Mouse (Mus musculus) CH12.LX (cell line): ENCODE results near the gene Insrr. TPM values are rescaled to one million over a fixed set of nuclear protein-coding genes. Genes with fewer than 3 reads are reported as not detected.
A peak's percentile ranks its signal among the peaks of the same experiment; 100 is the strongest.
"Not testable (repeated sequence)": the region's sequence is repeated elsewhere in the genome, so short reads cannot be mapped to it uniquely, and the experiment has no call there.

Experiments used
- DNase-seq: peaks from one replicate; pipeline ENCODE4 v3.0.0-alpha.2; 2013; ENCODE audit errors: extremely low read depth
- H3K27ac ChIP-seq: 2 replicates; pipeline ENCODE4 v1.5.1; 2012; ENCODE audit warnings: low read depth, mild to moderate bottlenecking, control low read depth, moderate library complexity; ENCODE audit not compliant: insufficient read depth
- H3K27me3 ChIP-seq: replicated peaks from 2 replicates; pipeline ENCODE3; 2012; ENCODE audit warnings: inconsistent platforms
- H3K36me3 ChIP-seq, 2 experiments: replicated peaks in 1 of 2; 2 replicates each; pipeline versions ENCODE3 to v1.6.1; 2012; ENCODE audit warnings: inconsistent platforms in 1 of 2, low read length in 1 of 2, mild to moderate bottlenecking in 1 of 2, mixed read lengths in 1 of 2, moderate library complexity in 1 of 2; ENCODE audit not compliant: control insufficient read depth in 1 of 2, insufficient read depth in 1 of 2
- H3K4me1 ChIP-seq, 2 experiments: 2 replicates each; pipeline ENCODE4 v1.6.1; 2012; ENCODE audit warnings: inconsistent platforms in 1 of 2, moderate library complexity in 1 of 2; ENCODE audit not compliant: insufficient read depth in 2 of 2, control insufficient read depth in 1 of 2
- H3K4me2 ChIP-seq: 2 replicates; pipeline ENCODE4 v1.6.1; 2012; ENCODE audit warnings: low read depth, mild to moderate bottlenecking, control low read depth; ENCODE audit not compliant: poor library complexity, insufficient read depth, severe bottlenecking
- H3K4me3 ChIP-seq, 3 experiments: fragments of 150-350 bp in 1 of 3; sonication (generic) in 1 of 3; replicated peaks in 1 of 3; 2 replicates each; pipeline versions ENCODE3 to v1.5.1; 2011 to 2012; ENCODE audit warnings: low read depth in 2 of 3, low read length in 2 of 3, mild to moderate bottlenecking in 2 of 3, moderate library complexity in 2 of 3, control low read depth in 1 of 3, improper control_type of control experiment in 1 of 3, inconsistent platforms in 1 of 3, mixed read lengths in 1 of 3; ENCODE audit not compliant: poor library complexity in 1 of 3
- H3K79me2 ChIP-seq: replicated peaks from 2 replicates; pipeline ENCODE4 v1.6.1; 2012; ENCODE audit warnings: mild to moderate bottlenecking, moderate library complexity; ENCODE audit not compliant: control insufficient read depth, poor library complexity, insufficient read depth, severe bottlenecking; ENCODE audit errors: extremely low read depth
- H3K9ac ChIP-seq: 2 replicates; pipeline ENCODE4 v1.6.1; 2012; ENCODE audit warnings: low read depth, mild to moderate bottlenecking, control low read depth, moderate library complexity; ENCODE audit not compliant: insufficient read depth
- H3K9me3 ChIP-seq: replicated peaks from 2 replicates; pipeline ENCODE3; 2012; ENCODE audit warnings: low read length, inconsistent platforms, mixed read lengths
- CHD1 ChIP-seq: IDR thresholded peaks from 2 replicates; pipeline ENCODE4 v1.6.1; 2012; ENCODE audit warnings: low read depth, low read length, improper control_type of control experiment, inconsistent platforms
- CTCF ChIP-seq, 2 experiments: IDR thresholded peaks in 1 of 2; conservative IDR thresholded peaks in 1 of 2; 2 replicates each; pipeline ENCODE4 v1.5.1; 2011 to 2012; ENCODE audit warnings: low read depth in 2 of 2, low read length in 2 of 2, improper control_type of control experiment in 1 of 2, inconsistent platforms in 1 of 2, mild to moderate bottlenecking in 1 of 2, moderate library complexity in 1 of 2
- ELF1 ChIP-seq: IDR thresholded peaks from 2 replicates; pipeline ENCODE4 v1.6.1; 2014; ENCODE audit warnings: low read depth, mild to moderate bottlenecking, inconsistent platforms, low read length, improper control_type of control experiment
- EP300 ChIP-seq: IDR thresholded peaks from 2 replicates; pipeline ENCODE4 v1.6.1; 2011; ENCODE audit warnings: low read length, improper control_type of control experiment
- GABPA ChIP-seq: IDR thresholded peaks from 2 replicates; pipeline ENCODE4 v1.6.1; 2012; ENCODE audit warnings: low read depth, low read length, improper control_type of control experiment, inconsistent platforms; ENCODE audit not compliant: insufficient replicate concordance
- HCFC1 ChIP-seq: IDR thresholded peaks from 2 replicates; pipeline ENCODE4 v1.6.1; 2012; ENCODE audit warnings: low read depth, mild to moderate bottlenecking, inconsistent platforms, low read length, improper control_type of control experiment
- IRF4 ChIP-seq: IDR thresholded peaks from 2 replicates; pipeline ENCODE4 v1.6.1; 2014; ENCODE audit warnings: low read depth, mild to moderate bottlenecking, inconsistent platforms, low read length, improper control_type of control experiment
- JUND ChIP-seq: conservative IDR thresholded peaks from 2 replicates; pipeline ENCODE4 v1.6.1; 2011; ENCODE audit warnings: low read depth, low read length, improper control_type of control experiment
- KAT2A ChIP-seq: IDR thresholded peaks from 2 replicates; pipeline ENCODE4 v1.6.1; 2012; ENCODE audit warnings: low read length, improper control_type of control experiment, inconsistent platforms; ENCODE audit not compliant: insufficient replicate concordance
- MAX ChIP-seq: IDR thresholded peaks from 2 replicates; pipeline ENCODE4 v1.6.1; 2011; ENCODE audit warnings: low read length, improper control_type of control experiment
- MAZ ChIP-seq: IDR thresholded peaks from 2 replicates; pipeline ENCODE4 v1.6.1; 2012; ENCODE audit warnings: low read depth, mild to moderate bottlenecking, inconsistent platforms, low read length, improper control_type of control experiment, moderate library complexity
- MEF2A ChIP-seq: IDR thresholded peaks from 2 replicates; pipeline ENCODE4 v1.6.1; 2014; ENCODE audit warnings: low read depth, mild to moderate bottlenecking, inconsistent platforms, low read length, improper control_type of control experiment, borderline replicate concordance
- MXI1 ChIP-seq: IDR thresholded peaks from 2 replicates; pipeline ENCODE4 v1.6.1; 2011; ENCODE audit warnings: mild to moderate bottlenecking, low read depth, low read length, improper control_type of control experiment
- MYC ChIP-seq: IDR thresholded peaks from 2 replicates; pipeline ENCODE4 v1.6.1; 2011; ENCODE audit warnings: low read depth, mild to moderate bottlenecking, improper control_type of control experiment, low read length
- NELFE ChIP-seq: IDR thresholded peaks from 2 replicates; pipeline ENCODE4 v1.6.1; 2011; ENCODE audit warnings: low read depth, low read length, improper control_type of control experiment
- RAD21 ChIP-seq: IDR thresholded peaks from 2 replicates; pipeline ENCODE4 v1.6.1; 2011; ENCODE audit warnings: low read depth, mild to moderate bottlenecking, low read length, improper control_type of control experiment, moderate library complexity
- RCOR1 ChIP-seq: conservative IDR thresholded peaks from 2 replicates; pipeline ENCODE4 v1.6.1; 2012; ENCODE audit warnings: low read depth, mild to moderate bottlenecking, inconsistent platforms, low read length, improper control_type of control experiment
- SIN3A ChIP-seq: IDR thresholded peaks from 2 replicates; pipeline ENCODE4 v1.6.1; 2012; ENCODE audit warnings: low read length, improper control_type of control experiment, inconsistent platforms
- SMC3 ChIP-seq: IDR thresholded peaks from 2 replicates; pipeline ENCODE4 v1.6.1; 2011; ENCODE audit warnings: low read depth, low read length, improper control_type of control experiment
- UBTF ChIP-seq: IDR thresholded peaks from 2 replicates; pipeline ENCODE4 v1.6.1; 2012; ENCODE audit warnings: low read depth, mild to moderate bottlenecking, inconsistent platforms, low read length, improper control_type of control experiment, moderate library complexity
- ZC3H11A ChIP-seq: IDR thresholded peaks from 2 replicates; pipeline ENCODE4 v1.6.1; 2012; ENCODE audit warnings: low read depth, mild to moderate bottlenecking, inconsistent platforms, low read length, improper control_type of control experiment
- ZKSCAN1 ChIP-seq: IDR thresholded peaks from 2 replicates; pipeline ENCODE4 v1.6.1; 2012; ENCODE audit warnings: low read depth, inconsistent platforms, low read length, improper control_type of control experiment, borderline replicate concordance
- ZMIZ1 ChIP-seq: IDR thresholded peaks from 2 replicates; pipeline ENCODE4 v1.6.1; 2012; ENCODE audit warnings: low read depth, mild to moderate bottlenecking, inconsistent platforms, low read length, improper control_type of control experiment
- dilution Hi-C: fragments of 300-500 bp; cut with MboI; formaldehyde crosslinking; loops from 2 replicates; pipeline ENCODE4 v1.14.3; 2020; ENCODE audit warnings: low sequenced_read_pairs; ENCODE audit not compliant: extremely low pct_unique_long_range_greater_than_20kb, extremely low pct_ligation_motif_present
- in situ Hi-C: fragments of 300-500 bp; cut with MboI; formaldehyde crosslinking; loops from 3 replicates; pipeline ENCODE4 v1.14.3; 2019; ENCODE audit warnings: low sequenced_read_pairs, low pct_ligation_motif_present, low pct_unique_long_range_greater_than_20kb, mixed read lengths
- polyA plus RNA-seq: library from polyadenylated mRNA; unstranded; fragments of >175 nt; gene quantifications from 2 replicates; pipeline ENCODE4 v1.2.1, GENCODE M21; 2012; ENCODE audit warnings: low read depth; ENCODE audit not compliant: insufficient read length
- total RNA-seq, 2 experiments: library from RNA; depleted of rRNA; stranded (reverse); fragments of 300-350 nt in 1 of 2; fragments of >200 nt in 1 of 2; gene quantifications; 2 replicates each; pipeline ENCODE4 v1.2.3; 2012 to 2014

The Insrr gene
- total and polyA plus RNA-seq, 3 experiments, result 0.06 to 0.08 TPM; not detected in 1

DNA sequence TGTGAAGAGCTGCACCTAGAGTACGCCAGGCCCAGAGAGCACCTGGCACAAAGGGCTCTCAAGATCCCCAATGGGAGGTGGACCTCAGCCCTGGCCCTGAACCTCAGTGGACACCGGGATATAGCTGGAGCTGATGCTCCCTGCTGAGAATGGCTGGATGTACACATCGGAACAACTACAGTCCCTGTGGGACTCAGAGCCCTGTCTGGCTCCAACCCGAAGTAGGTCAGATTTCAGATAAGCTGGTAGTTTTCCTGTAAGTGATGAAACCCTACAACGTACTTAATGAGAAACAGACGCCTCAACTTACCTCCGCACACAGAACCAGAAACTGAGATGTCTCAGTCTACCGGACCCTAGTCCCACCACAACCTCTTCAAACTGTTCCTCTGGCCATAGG is 60.9 kb downstream of the Insrr start:
- H3K36me3 ChIP-seq, result peaks cover 68 to 97% of the 10 kb centered on the region in 2 experiments

GRCm38 (mm10) chr3:87859813-87860212 is 63.1 kb downstream of the Insrr start:
- Histone ChIP-seq H3K27me3 (no peaks in the 10 kb centered on the region), H3K4me3 (no peak overlapping the region), H3K4me1 (peaks cover 0 to 18% of the 10 kb centered on the region in 2 experiments; a peak in 2 of 4 replicates), H3K9ac (no peak overlapping the region), H3K9me3 (no peaks in the 10 kb centered on the region), H3K36me3 (peaks cover 58 to 91% of the 10 kb centered on the region in 2 experiments), H3K27ac (no peak overlapping the region)
- DNase-seq, result peak; percentile 78
- TF ChIP-seq ZC3H11A (no peak), HCFC1 (peak; percentile 36; the same call in 1 of the 2 replicates), SIN3A (peak; percentile 55; the same call in 1 of the 2 replicates), IRF4 (0 out of 2 replicates have a peak, but pooled peaks have one; percentile 41), KAT2A (no peak), RCOR1 (no peak), MAZ (peak; percentile 58; the same call in 1 of the 2 replicates), ELF1 (peak; percentile 83), UBTF (no peak), MAX (0 out of 2 replicates have a peak, but pooled peaks have one; percentile 29), ZKSCAN1 (no peak), RAD21 (peak; percentile 84), EP300 (no peak), ZMIZ1 (no peak), NELFE (peak; percentile 49; the same call in 1 of the 2 replicates), JUND (no peak), SMC3 (peak; percentile 85), MYC (peak; percentile 74), CTCF (conservative IDR thresholded peaks at IDR 0.05 in 1 of 2, IDR thresholded peaks at IDR 0.05 in 1 of 2; ENCODE audit: low read depth in 2 of 2, low read length in 2 of 2) (peak; percentile 90 to 91), MEF2A (no peak)
- TF ChIP-seq, all 38 proteins: peak for 11
- in situ Hi-C loops (loop anchor here (5.0 kb wide), 1 partner anchor 43 kb away; no protein-coding TSS in a partner anchor), dilution Hi-C loops (no loop called here)
- H3K4me2 ChIP-seq, result no peak overlapping the region
- H3K79me2 ChIP-seq, result no peaks in the 10 kb centered on the region; the same call in 1 of the 2 replicates

More for the DNA sequence above, 60.9 kb downstream of the Insrr start:
- Histone ChIP-seq H3K9me3 (no peaks in the 10 kb centered on the region), H3K4me1 (peaks cover 0 to 4% of the 10 kb centered on the region in 2 experiments; a peak in 1 of 4 replicates), H3K4me2 (no peak overlapping the region), H3K27me3 (no peaks in the 10 kb centered on the region), H3K79me2 (no peaks in the 10 kb centered on the region), H3K27ac (no peak overlapping the region), H3K4me3 (no peak overlapping the region), H3K9ac (no peak overlapping the region)
- no peak for DNase-seq
- TF ChIP-seq GABPA, result no peak
- TF ChIP-seq ZKSCAN1, result no peak
- no peak for TF ChIP-seq MAZ
- no peak for TF ChIP-seq MYC
- no peak for TF ChIP-seq HCFC1
- TF ChIP-seq CHD1, result no peak
- no peak for TF ChIP-seq MXI1
- TF ChIP-seq IRF4, result no peak
- dilution Hi-C loops (no loop called here), in situ Hi-C loops (loop anchor here (5.0 kb wide), 1 partner anchor 40 kb away; no protein-coding TSS in a partner anchor)

DNA sequence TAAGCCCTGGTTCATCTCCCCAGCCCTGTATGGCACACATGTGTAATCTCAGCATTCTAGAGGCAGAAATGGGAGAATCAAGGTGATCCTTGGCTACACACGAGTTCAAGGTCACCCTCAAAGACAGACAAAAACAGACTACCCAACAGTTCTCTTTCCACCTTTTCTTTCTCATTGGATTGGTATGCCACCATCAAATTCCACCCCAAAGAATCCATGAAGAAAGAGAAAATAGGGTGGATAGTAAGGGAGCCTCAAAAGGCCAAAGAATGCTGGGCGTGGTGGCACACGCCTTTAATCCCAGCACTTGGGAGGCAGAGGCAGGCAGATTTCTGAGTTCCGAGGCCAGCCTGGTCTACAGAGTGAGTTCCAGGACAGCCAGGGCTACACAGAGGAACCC is 67.4 kb downstream of the Insrr start:
- DNase-seq, H3K27ac ChIP-seq: not testable (repeated sequence)

More for the DNA sequence above, 67.4 kb downstream of the Insrr start:
- H3K4me3 ChIP-seq, H3K9ac ChIP-seq, in situ Hi-C loops, H3K27me3 ChIP-seq, H3K9me3 ChIP-seq, H3K79me2 ChIP-seq, dilution Hi-C loops, H3K4me2 ChIP-seq: not testable (repeated sequence)
- peaks cover 64 to 86% of the 10 kb centered on the region in 2 experiments for H3K36me3 ChIP-seq
- peaks cover 0 to 21% of the 10 kb centered on the region in 2 experiments; a peak in 3 of 4 replicates for H3K4me1 ChIP-seq
